Mouse (Mus musculus): Measurements from ENCODE around the gene Zpld1. TPM values are rescaled to one million over a fixed set of nuclear protein-coding genes. Genes with fewer than 3 reads are reported as not detected.

Zpld1 gene
- 2.6 and 3.3 TPM in 2 replicates for polyA plus RNA-seq (2016; fragmentation: Nextera tagmentation; extraction: Ambion mirVana)

DNA sequence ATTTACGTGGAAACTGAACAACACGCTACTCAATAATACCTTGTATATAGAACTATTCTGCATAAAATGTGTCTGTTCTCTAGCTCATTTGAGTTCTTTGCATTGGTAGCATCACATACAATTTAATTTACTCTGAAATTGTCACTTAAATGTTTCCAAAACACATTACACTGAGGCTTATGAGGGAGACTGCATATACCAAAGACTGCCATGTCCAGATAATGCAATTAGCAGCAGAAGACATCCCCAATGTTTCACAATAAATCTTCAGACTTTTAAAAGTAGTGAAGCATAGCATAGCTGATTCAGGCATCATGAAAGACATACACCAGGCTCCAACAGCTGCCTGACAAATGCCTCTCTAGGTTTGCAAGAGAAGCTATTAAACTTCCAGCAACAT, at the start of gene Zpld1:
Zpld1 (minus strand) TSS at position 101 of the 400 bp plus-strand sequence.
- no peaks in the 10 kb centered on the region for H3K27me3 ChIP-seq (replicated peaks)
- H3K9me3 ChIP-seq, result no peaks in the 10 kb centered on the region
- H3K9ac ChIP-seq, result no peak within 1 kb of the TSS
- no peak for ATAC-seq (ENCODE audit: low FRiP score, low read depth)
- H3K36me3 ChIP-seq, result no peaks in the 10 kb centered on the region
- no peak within 1 kb of the TSS for H3K4me2 ChIP-seq (replicated peaks)
- H3K4me3 ChIP-seq, result no peak within 1 kb of the TSS
- no peaks in the 10 kb centered on the region for H3K4me1 ChIP-seq
- over 99% methylated on average over 2 of the region's 2 CpGs for WGBS
- no peak within 1 kb of the TSS for H3K27ac ChIP-seq

DNA sequence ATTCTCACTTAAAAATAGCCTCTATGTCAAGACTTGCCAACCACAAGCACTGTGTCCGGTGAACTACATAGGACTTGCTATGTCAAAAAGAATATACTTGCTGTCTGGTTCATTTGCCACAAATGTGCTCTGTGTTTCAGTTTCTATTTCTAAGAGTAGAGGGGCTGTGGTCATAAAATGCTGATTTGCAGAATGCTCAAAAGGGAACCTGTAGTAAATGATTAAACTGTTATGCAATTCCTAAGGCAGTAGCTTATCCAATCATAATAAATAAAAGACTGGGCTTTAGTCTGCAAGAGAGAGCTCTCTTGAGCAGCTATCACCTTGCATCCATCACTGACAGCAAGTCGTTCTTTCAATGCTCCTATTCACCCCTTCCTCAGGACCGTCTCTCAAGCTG, 47.9 kb upstream of the Zpld1 start:
- no peaks in the 10 kb centered on the region for H3K4me1 ChIP-seq
- H3K4me3 ChIP-seq, result no peak overlapping the region
- H3K9me3 ChIP-seq, result 0 out of 2 replicates have a peak, but pooled peaks cover 5% of the 10 kb centered on the region
- H3K4me2 ChIP-seq (replicated peaks), result no peak overlapping the region
- H3K9ac ChIP-seq, result no peak overlapping the region
- 59% methylated on average over 3 of the region's 3 CpGs for WGBS
- no peaks in the 10 kb centered on the region for H3K27me3 ChIP-seq (replicated peaks)
- no peak overlapping the region for H3K27ac ChIP-seq
- no peaks in the 10 kb centered on the region for H3K36me3 ChIP-seq
- no peak for ATAC-seq (ENCODE audit: low FRiP score, low read depth)

DNA sequence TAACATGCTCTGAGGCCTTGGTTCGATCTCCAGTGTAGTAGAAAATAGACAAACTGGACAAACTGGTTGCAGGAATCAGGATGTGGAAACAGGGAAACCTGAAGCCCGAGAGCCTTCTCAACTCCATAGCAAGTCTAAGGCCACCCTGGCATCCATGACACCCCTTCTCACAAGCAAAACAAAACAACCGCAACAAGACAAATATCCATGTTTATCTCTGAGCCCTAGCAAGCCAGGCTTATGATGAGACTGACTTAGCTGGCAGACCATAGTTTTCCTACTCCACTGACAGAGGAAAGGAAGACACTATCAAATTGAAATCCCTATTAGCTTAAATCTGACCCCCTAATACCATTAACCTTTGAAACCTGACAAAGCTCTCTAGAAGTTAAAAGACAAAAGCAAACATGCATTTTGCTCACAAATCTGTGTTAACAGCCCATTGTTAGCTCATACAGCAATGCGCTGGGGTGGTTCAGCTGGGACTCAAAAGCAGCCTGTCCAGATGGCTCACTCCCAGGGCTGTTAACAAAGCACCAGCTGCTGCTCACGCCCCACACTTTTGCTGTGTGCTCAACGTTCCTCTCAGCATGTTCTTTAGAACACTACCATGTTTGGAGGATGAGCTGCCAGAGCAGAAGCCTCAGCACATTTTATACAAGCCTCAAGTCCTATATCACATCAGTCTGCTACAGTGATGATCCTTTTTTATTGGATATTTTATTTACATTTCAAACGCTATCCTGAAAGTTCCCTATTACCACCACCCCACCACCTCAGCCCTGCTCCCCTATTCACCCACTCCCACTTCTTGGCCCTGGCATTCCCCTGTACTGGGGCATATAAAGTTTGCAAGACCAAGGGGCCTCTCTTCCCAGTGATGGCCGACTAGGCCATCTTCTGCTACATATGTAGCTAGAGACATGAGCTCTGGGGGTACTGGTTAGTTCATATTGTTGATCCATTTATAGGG, 24.0 kb upstream of the Zpld1 start:
- WGBS, result 44% methylated on average over 8 of the region's 8 CpGs
- Histone ChIP-seq H3K36me3 (no peaks in the 10 kb centered on the region), H3K9me3 (no peaks in the 10 kb centered on the region), H3K4me1 (no peaks in the 10 kb centered on the region; the same call in 1 of the 2 replicates), H3K27me3 (replicated peaks) (no peaks in the 10 kb centered on the region), H3K4me2 (replicated peaks) (no peak overlapping the region), H3K27ac (no peak overlapping the region), H3K4me3 (no peak overlapping the region), H3K9ac (no peak overlapping the region)
- ATAC-seq (ENCODE audit: low FRiP score, low read depth), result peak; percentile 97

DNA sequence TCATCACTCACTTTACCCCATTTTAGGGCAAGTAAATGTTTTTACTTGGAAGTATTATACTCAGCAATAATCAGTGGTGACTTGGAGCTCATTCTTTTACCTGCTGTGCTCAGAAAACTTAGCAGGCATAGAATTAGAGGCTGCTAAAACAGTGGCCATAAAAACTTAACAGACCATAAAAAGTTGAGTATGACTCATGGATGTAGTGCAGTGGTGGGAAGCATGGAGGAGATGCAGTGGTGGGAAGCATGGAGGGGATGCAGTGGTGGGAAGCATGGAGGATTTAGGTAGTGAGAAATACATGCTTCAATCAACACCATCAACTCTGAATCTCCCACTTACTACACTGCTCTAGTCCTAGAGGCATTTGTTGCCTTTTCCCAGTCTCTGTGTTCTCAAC, 19.2 kb upstream of the Zpld1 start:
- no peak for ATAC-seq (ENCODE audit: low FRiP score, low read depth)
- Histone ChIP-seq H3K27ac (no peak overlapping the region), H3K9ac (no peak overlapping the region), H3K4me3 (no peak overlapping the region), H3K9me3 (no peaks in the 10 kb centered on the region), H3K36me3 (no peaks in the 10 kb centered on the region), H3K4me1 (no peaks in the 10 kb centered on the region; the same call in 1 of the 2 replicates), H3K27me3 (replicated peaks) (no peaks in the 10 kb centered on the region), H3K4me2 (replicated peaks) (no peak overlapping the region)

DNA sequence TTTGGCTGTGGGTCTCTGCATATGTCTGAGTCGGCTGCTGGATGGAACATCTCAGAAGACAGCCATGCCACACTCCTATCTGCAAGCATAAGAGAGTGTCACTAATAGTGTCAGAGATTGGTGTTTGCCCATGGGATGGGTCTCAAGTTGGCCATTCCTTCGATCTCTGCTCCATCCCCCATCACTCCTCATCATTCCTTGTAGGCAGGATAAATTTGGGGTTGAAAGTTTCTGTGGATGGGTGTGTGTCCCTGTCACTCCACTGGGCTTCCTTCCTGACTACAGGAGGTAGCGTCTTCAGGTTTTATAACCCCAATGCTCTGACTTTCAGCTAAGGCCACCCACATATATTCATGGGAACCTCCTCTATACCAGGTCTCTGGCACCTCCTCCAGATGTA, 14.3 kb upstream of the Zpld1 start:
- Histone ChIP-seq H3K36me3 (no peaks in the 10 kb centered on the region), H3K9ac (no peak overlapping the region), H3K9me3 (no peaks in the 10 kb centered on the region), H3K27me3 (replicated peaks) (no peaks in the 10 kb centered on the region), H3K4me2 (replicated peaks) (no peak overlapping the region), H3K4me1 (no peaks in the 10 kb centered on the region; the same call in 1 of the 2 replicates), H3K27ac (no peak overlapping the region), H3K4me3 (no peak overlapping the region)
- WGBS, result 92% methylated on average over 3 of the region's 3 CpGs
- ATAC-seq (ENCODE audit: low FRiP score, low read depth), result no peak

DNA sequence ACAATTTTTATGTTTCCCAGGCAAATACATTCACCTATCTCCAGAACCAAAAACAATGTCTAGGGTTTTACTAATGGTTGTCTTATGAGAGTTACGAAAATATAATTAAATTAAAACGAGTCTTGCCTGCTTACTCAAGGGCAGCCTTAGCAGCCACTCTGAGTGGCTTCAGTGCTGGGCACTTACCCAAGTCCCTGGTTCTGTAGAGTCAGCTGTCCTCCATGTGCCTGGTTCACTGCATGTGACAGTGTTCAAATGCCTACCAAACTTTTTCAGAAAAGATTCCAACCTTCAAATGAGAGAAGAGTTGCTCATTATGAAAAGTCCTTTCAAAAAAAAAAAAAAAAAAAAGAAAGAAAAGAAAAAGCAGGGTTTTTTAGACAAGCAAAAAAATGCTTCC, 15.1 kb downstream of the Zpld1 start:
- H3K36me3 ChIP-seq, result no peaks in the 10 kb centered on the region
- no peak overlapping the region for H3K4me2 ChIP-seq (replicated peaks)
- H3K9ac ChIP-seq, result no peak overlapping the region
- ATAC-seq (ENCODE audit: low FRiP score, low read depth), result no peak
- H3K4me1 ChIP-seq, result no peaks in the 10 kb centered on the region
- 92% methylated on average over 2 of the region's 2 CpGs for WGBS
- H3K27ac ChIP-seq, result no peak overlapping the region
- H3K9me3 ChIP-seq, result no peaks in the 10 kb centered on the region
- H3K4me3 ChIP-seq, result no peak overlapping the region
- H3K27me3 ChIP-seq (replicated peaks), result no peaks in the 10 kb centered on the region

DNA sequence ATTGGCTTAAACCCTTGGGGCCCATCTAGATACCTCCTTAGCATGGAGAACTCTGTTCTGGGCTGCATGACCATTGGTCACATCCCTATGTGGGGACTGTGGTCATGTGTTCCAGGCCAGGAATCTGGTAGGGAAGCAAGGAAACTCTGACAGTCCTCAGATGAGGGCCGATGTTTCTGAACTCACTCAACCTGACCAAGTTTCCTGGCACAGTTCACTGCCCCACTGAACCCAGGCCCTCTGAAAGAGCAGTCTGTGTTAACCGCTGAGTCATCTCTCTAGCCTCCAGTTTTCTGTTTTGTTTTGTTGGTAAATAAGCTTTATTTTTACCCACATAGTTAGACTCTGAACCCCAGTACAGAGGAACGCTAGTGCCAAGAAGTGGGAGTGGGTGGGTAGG, 20.3 kb downstream of the Zpld1 start:
- Histone ChIP-seq H3K4me2 (replicated peaks) (no peak overlapping the region), H3K4me3 (no peak overlapping the region), H3K27me3 (replicated peaks) (no peaks in the 10 kb centered on the region), H3K9ac (no peak overlapping the region), H3K4me1 (no peaks in the 10 kb centered on the region), H3K36me3 (no peaks in the 10 kb centered on the region), H3K27ac (no peak overlapping the region), H3K9me3 (no peaks in the 10 kb centered on the region)
- WGBS, result 92% methylated on average over 3 of the region's 3 CpGs
- no peak for ATAC-seq (ENCODE audit: low FRiP score, low read depth)

DNA sequence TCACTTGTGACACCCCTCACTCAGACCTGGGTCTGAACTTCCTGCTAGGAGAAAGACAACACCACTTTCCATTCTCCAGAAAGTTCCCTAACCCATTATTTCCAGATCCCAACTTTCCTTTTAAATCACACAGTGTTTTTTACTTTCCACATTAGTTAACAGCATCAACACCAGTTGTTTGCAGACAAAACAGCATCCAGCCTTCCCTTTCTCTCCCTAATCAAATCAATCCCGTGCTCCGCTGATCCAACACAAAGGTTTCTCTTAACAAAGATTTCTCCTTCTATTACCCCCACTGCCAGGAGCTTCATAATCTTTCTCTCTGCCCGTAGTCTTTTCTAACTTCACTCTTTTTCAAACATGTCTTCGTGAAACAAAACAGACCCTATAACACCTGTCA, 32.5 kb downstream of the Zpld1 start:
- Histone ChIP-seq H3K4me3 (no peak overlapping the region), H3K27ac (no peak overlapping the region), H3K9me3 (no peaks in the 10 kb centered on the region), H3K4me1 (no peaks in the 10 kb centered on the region), H3K27me3 (replicated peaks) (no peaks in the 10 kb centered on the region), H3K36me3 (no peaks in the 10 kb centered on the region), H3K4me2 (replicated peaks) (no peak overlapping the region), H3K9ac (no peak overlapping the region)
- 24% methylated on average over 4 of the region's 4 CpGs for WGBS
- ATAC-seq (ENCODE audit: low FRiP score, low read depth), result no peak

DNA sequence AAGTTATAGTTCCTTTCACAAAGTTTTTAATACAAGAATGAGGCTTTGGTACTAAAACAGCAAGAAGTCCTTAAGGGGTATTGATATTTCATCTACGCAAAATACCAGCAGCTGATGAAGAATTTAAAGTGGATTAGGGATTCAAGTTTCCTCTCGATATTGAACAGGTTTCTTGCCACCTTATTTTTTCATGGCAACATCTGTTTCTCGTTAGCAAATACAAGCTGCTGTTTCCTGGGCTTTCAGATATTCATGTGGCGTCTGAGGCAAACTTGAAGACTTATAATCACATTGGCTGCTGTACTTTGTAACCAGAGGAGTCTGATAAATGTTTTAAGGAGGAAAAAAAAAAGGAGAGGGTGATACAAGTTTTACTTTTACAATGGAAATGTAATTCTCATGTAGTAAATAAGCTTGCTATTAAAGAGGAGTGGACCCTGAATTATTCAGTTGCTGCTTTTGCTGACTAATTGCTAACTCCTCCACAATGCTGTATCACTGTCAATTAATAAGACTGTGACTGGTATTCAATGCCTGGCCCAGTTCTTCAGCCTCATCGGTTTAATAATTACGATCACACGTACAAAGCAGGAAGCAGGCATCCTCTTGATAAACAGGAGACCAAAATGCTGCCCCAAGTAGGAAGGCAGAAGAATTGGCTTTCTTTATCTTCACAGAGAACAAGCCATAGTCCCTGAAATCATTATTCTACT, 36.8 kb downstream of the Zpld1 start:
- Histone ChIP-seq H3K36me3 (no peaks in the 10 kb centered on the region), H3K4me1 (no peaks in the 10 kb centered on the region), H3K4me3 (no peak overlapping the region), H3K27ac (no peak overlapping the region), H3K9ac (no peak overlapping the region), H3K4me2 (replicated peaks) (no peak overlapping the region), H3K27me3 (replicated peaks) (no peaks in the 10 kb centered on the region), H3K9me3 (no peaks in the 10 kb centered on the region)
- 77% methylated on average over 7 of the region's 7 CpGs for WGBS
- no peak for ATAC-seq (ENCODE audit: low FRiP score, low read depth)

DNA sequence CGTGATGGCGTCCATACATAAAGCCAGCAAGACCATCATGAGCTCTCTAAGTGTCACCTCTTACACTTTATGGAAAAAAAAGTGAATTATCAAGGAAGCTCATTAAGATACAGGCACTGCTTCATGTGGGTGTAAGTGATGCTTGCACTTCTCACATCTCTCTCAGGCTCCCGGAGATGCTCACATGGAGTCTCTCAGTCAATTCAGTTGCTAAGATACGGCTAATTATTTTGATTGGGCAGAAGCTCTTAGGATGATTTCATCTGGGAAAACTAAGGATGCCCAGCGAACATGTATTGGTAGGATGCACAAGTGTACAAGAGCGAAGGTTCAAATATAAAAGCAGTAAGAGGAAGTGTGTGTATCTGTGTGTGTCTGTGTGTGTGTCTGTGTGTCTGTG, 38.1 kb downstream of the Zpld1 start:
- no peaks in the 10 kb centered on the region for H3K36me3 ChIP-seq
- H3K9ac ChIP-seq, result no peak overlapping the region
- no peak for ATAC-seq (ENCODE audit: low FRiP score, low read depth)
- no peak overlapping the region for H3K4me2 ChIP-seq (replicated peaks)
- no peaks in the 10 kb centered on the region for H3K27me3 ChIP-seq (replicated peaks)
- no peaks in the 10 kb centered on the region for H3K4me1 ChIP-seq
- H3K4me3 ChIP-seq, result no peak overlapping the region
- no peak overlapping the region for H3K27ac ChIP-seq
- 83% methylated on average over 6 of the region's 6 CpGs for WGBS
- H3K9me3 ChIP-seq, result no peaks in the 10 kb centered on the region

DNA sequence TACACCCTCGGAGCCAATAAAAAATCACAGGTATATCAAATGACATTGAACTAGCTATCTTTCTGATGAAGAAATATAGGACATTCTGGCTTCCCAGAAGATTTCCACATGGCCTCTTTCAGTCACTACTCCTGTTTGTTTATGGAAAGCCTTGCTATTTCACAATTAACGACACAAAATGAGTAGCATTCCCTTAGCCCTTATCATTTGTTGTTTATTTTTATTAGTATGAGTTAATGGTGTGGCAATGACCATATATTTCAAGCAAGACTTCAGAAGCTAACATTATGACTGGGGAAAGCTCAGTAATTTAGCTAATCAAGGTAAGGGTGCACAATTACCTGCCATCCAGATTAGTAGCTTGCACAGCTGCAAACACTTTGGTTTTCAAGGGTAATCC, 56.8 kb downstream of the Zpld1 start:
- WGBS, result 76% methylated on average over 2 of the region's 2 CpGs
- Histone ChIP-seq H3K27me3 (replicated peaks) (no peaks in the 10 kb centered on the region), H3K4me1 (no peaks in the 10 kb centered on the region), H3K9ac (no peak overlapping the region), H3K27ac (no peak overlapping the region), H3K4me3 (no peak overlapping the region), H3K9me3 (no peaks in the 10 kb centered on the region), H3K36me3 (no peaks in the 10 kb centered on the region), H3K4me2 (replicated peaks) (no peak overlapping the region)
- no peak for ATAC-seq (ENCODE audit: low FRiP score, low read depth)

DNA sequence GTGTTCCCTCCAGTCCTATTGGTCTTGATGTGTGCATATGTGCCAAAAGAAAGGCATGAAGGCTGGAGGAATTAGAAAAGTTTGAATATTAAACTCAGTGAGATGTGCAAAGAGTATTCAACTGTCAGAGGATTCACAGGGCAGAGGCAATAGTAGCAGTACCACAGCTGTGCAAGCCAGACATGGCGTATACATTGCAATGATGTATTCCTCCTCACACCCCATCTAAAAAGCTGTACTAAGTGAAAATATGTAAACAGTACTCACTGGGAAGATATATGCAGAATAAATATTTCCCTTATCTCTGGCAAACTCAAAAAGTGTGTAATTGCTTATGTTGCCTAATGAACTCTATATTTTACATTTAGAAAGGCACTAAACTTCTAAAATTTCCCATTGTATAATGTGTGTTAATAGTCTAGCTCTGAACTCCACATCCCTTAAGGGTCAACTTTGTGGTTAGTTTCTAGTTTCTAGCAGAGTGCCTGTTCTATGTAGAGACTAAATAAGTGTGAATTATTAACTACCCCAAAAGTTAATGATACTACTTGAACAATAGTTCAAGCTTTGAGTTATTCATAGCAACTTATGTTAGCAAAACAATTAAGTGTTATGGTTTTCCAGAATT, 68.7 kb downstream of the Zpld1 start:
- ATAC-seq (ENCODE audit: low FRiP score, low read depth), result no peak
- H3K36me3 ChIP-seq, result no peaks in the 10 kb centered on the region
- 92% methylated on average over 1 of the region's 1 CpGs for WGBS
- H3K9me3 ChIP-seq, result no peaks in the 10 kb centered on the region
- no peak overlapping the region for H3K27ac ChIP-seq
- H3K27me3 ChIP-seq (replicated peaks), result no peaks in the 10 kb centered on the region
- H3K4me1 ChIP-seq, result no peaks in the 10 kb centered on the region
- H3K9ac ChIP-seq, result no peak overlapping the region
- H3K4me2 ChIP-seq (replicated peaks), result no peak overlapping the region
- no peak overlapping the region for H3K4me3 ChIP-seq

Data from neural tube, embryonic 12.5 days (tissue).